Mouse (Mus musculus): ENCODE results near the gene Bcar3. TPM values are rescaled to one million over a fixed set of nuclear protein-coding genes. Genes with fewer than 3 reads are reported as not detected.

The Bcar3 gene
- polyA plus RNA-seq, 1 experiment from 2014 or later, result 15.9 TPM

DNA sequence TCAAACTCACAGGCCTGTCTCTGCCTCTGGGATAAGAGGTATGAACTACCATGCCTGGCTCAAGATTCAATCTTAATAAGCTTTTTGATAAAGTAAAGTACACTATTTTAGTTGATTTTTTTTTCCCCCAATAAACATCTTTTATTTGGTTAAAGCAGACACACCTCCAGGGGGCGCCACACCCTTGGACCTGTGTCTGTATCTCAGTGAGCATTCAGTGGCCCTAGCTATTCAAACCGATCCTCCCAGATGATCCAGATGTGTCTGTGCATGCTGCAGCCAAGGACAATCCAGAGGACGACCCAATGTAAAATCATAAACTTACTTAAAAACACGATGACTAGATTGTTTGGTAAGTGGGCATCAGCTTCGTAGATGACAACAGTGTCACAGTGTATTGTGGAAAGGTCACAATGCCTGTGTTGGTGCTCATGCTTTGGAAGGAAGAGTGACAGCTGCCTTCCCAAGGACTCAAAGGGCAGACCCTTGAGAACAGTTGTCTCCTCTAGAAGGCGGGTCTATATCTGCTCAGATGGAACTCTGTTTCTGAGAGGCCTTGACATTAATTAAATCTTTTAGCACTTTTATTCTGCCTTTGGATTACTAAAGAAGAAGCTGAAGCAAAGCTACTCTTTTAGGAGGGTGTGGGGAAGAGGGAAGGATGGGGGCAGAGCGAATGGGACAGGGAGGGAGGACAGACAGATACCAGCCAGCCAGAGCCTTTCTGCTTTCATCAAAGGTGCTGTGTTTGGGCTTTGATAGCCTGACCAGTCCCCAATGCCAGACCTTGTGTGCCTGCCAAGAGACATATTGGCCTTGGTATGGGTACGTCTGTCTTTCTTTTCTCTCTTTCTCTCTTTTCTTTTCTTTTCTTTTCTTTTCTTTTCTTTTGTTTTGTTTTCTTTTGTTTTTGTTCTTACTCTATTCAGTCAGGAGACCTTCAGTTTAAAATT is 141.3 kb downstream of the Bcar3 start:
- Histone ChIP-seq H3K4me3 (ENCODE audit: low read length) (no peak overlapping the region), H3K27ac (ENCODE audit: low read length) (no peak overlapping the region), H3K27me3 (ENCODE audit: insufficient read depth, low read length) (no peaks in the 10 kb centered on the region), H3K4me2 (replicated peaks; ENCODE audit: low read depth, low read length) (no peak overlapping the region), H3K4me1 (ENCODE audit: insufficient read depth, low read length) (peaks cover 20% of the 10 kb centered on the region), H3K36me3 (ENCODE audit: insufficient read depth, low read length) (no peaks in the 10 kb centered on the region), H3K9ac (replicated peaks; ENCODE audit: low read length) (no peak overlapping the region), H3K9me3 (ENCODE audit: low read length) (no peaks in the 10 kb centered on the region)
- 92% methylated on average over 8 of the region's 8 CpGs for whole genome bisulfite sequencing
- no peak for ATAC-seq (ENCODE audit: low FRiP score, low TSS enrichment)

DNA sequence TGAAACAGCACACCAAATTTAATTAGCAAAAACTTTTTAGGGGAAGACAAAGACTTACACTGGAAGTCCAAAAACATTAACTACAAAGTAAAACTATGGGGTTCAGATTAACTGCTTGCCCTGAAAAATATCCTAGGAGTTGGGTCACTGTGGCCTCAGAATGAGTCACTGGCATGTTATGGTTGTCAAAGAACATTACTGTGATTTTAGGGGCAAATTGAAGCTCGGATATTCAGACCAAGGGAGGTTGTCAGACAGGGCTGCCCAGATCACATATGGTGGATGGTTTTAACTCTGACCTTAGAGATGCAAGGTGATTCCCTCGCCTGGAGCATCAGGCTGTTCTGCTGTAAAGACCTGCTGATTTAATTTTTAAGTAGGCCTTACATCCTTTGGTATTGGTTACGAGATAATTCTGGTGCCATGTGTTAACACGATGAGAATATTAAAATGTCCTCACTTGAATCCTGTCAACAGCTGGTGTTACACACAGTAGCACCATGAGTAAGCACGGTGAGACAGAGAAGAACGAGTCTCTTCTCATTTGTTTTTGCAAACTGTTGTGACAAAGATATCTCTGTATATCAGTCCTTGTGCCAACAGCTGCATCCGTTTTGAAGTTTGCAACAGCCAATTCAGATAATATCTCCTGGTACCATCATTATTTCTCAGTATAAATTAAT is 144.3 kb downstream of the Bcar3 start:
- H3K27ac ChIP-seq (ENCODE audit: low read length), result no peak overlapping the region
- no peaks in the 10 kb centered on the region for H3K27me3 ChIP-seq (ENCODE audit: insufficient read depth, low read length)
- no peak overlapping the region for H3K4me3 ChIP-seq (ENCODE audit: low read length)
- no peaks in the 10 kb centered on the region for H3K9me3 ChIP-seq (ENCODE audit: low read length)
- H3K36me3 ChIP-seq (ENCODE audit: insufficient read depth, low read length), result no peaks in the 10 kb centered on the region
- 70% methylated on average over 7 of the region's 7 CpGs for WGBS
- H3K9ac ChIP-seq (replicated peaks; ENCODE audit: low read length), result no peak overlapping the region
- no peak for ATAC-seq (ENCODE audit: low FRiP score, low TSS enrichment)
- H3K4me2 ChIP-seq (replicated peaks; ENCODE audit: low read depth, low read length), result no peak overlapping the region
- peaks cover 3% of the 10 kb centered on the region; the same call in 1 of the 2 replicates for H3K4me1 ChIP-seq (ENCODE audit: insufficient read depth, low read length)

DNA sequence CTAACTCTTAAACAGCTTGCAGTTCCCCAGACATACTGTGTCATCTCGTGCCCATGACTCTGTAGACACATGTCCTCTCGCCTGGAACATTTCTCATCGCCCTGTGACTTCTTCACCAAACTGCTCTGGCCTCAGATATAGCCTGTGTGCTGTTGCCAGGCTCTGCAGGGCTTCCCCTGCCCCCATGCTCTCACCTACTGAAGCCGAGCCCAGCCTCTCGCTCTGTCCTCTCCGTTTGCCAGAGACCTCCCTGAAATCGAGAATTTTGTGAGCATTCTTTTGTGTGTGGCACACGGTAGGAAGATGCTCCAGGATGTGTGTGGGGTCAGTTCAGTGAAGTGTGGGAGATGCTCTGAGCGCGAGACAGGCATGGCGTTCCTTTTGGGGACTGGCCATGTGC is 151.8 kb downstream of the Bcar3 start:
- Histone ChIP-seq H3K4me1 (ENCODE audit: insufficient read depth, low read length) (peaks cover 8% of the 10 kb centered on the region; the same call in 1 of the 2 replicates), H3K9ac (replicated peaks; ENCODE audit: low read length) (no peak overlapping the region), H3K9me3 (ENCODE audit: low read length) (no peaks in the 10 kb centered on the region), H3K4me3 (ENCODE audit: low read length) (no peak overlapping the region), H3K36me3 (ENCODE audit: insufficient read depth, low read length) (no peaks in the 10 kb centered on the region), H3K27me3 (ENCODE audit: insufficient read depth, low read length) (no peaks in the 10 kb centered on the region), H3K4me2 (replicated peaks; ENCODE audit: low read depth, low read length) (no peak overlapping the region), H3K27ac (ENCODE audit: low read length) (no peak overlapping the region)
- 72% methylated on average over 11 of the region's 11 CpGs for WGBS
- no peak for ATAC-seq (ENCODE audit: low FRiP score, low TSS enrichment)

DNA sequence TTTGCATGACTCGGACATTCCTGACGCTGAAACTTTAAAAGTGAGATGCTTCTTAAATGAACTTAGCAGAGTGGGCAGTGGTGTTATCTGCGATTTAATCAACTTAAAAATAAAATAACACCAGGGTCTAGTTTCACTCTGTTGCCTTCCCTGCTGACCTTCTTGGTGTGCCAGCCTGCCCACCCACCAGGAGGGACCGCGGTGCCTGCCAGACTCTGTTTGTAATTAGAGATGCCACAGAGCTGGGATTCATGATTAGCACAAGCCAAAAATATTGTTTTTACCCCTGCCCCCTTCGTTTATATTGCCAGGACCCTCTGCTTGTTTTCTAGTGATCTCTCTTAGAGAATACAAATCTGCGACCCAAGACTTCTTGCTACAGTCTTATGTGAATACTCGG is 152.7 kb downstream of the Bcar3 start:
- ATAC-seq (ENCODE audit: low FRiP score, low TSS enrichment), result no peak
- H3K4me3 ChIP-seq (ENCODE audit: low read length), result no peak overlapping the region
- no peaks in the 10 kb centered on the region for H3K27me3 ChIP-seq (ENCODE audit: insufficient read depth, low read length)
- H3K36me3 ChIP-seq (ENCODE audit: insufficient read depth, low read length), result no peaks in the 10 kb centered on the region
- peaks cover 8% of the 10 kb centered on the region; the same call in 1 of the 2 replicates for H3K4me1 ChIP-seq (ENCODE audit: insufficient read depth, low read length)
- no peak overlapping the region for H3K9ac ChIP-seq (replicated peaks; ENCODE audit: low read length)
- no peak overlapping the region for H3K4me2 ChIP-seq (replicated peaks; ENCODE audit: low read depth, low read length)
- 37% methylated on average over 8 of the region's 8 CpGs for WGBS
- no peak overlapping the region for H3K27ac ChIP-seq (ENCODE audit: low read length)
- H3K9me3 ChIP-seq (ENCODE audit: low read length), result no peaks in the 10 kb centered on the region

DNA sequence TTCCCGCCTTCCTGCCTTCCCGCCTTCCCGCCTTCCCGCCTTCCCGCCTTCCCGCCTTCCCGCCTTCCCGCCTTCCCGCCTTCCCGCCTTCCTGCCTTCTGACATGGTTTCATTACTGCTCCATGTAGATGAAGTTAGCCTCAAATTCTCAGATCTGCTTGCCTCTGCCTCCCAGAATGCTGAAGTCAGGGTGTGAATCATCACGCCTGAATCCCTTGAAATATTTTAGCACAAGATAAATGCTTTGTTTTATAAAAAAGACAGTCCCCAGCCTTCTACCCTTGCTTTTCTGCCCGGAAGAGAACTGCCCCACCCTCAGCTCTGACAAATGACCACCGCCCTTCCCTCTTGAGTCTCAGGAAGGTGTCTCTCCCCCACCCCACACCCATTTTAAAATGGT is 154.3 kb downstream of the Bcar3 start:
- Histone ChIP-seq H3K36me3 (ENCODE audit: insufficient read depth, low read length) (no peaks in the 10 kb centered on the region), H3K9me3 (ENCODE audit: low read length) (no peaks in the 10 kb centered on the region), H3K4me1 (ENCODE audit: insufficient read depth, low read length) (peaks cover 8% of the 10 kb centered on the region; the same call in 1 of the 2 replicates), H3K4me3 (ENCODE audit: low read length) (no peak overlapping the region), H3K4me2 (replicated peaks; ENCODE audit: low read depth, low read length) (no peak overlapping the region), H3K27me3 (ENCODE audit: insufficient read depth, low read length) (no peaks in the 10 kb centered on the region), H3K27ac (ENCODE audit: low read length) (no peak overlapping the region), H3K9ac (replicated peaks; ENCODE audit: low read length) (no peak overlapping the region)
- WGBS, result 98% methylated on average over 13 of the region's 13 CpGs
- ATAC-seq (ENCODE audit: low FRiP score, low TSS enrichment), result no peak

DNA sequence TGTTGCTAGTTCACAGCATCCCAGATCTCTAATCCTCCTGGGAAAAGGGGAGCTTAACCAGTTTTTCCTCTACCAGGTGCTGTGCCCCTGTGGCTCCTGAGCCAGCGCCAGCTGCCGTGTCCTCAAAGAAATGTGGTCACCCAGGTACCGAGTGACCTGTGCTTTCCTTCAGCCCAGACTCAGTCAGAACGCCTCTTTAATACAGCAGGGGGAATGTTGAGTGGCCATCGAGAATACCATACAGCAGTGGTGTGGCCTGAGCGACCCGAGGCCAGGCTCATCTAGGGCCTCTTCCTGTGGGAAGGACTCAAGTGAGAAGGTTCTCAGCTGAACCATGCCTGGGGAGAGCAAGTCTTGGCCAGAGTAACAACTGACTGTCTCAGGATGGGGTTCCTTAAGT is 156.1 kb downstream of the Bcar3 start:
- H3K27me3 ChIP-seq (ENCODE audit: insufficient read depth, low read length), result no peaks in the 10 kb centered on the region
- H3K4me3 ChIP-seq (ENCODE audit: low read length), result no peak overlapping the region
- ATAC-seq (ENCODE audit: low FRiP score, low TSS enrichment), result no peak
- H3K27ac ChIP-seq (ENCODE audit: low read length), result no peak overlapping the region
- H3K4me1 ChIP-seq (ENCODE audit: insufficient read depth, low read length), result peaks cover 8% of the 10 kb centered on the region; the same call in 1 of the 2 replicates
- WGBS, result 83% methylated on average over 7 of the region's 7 CpGs
- no peaks in the 10 kb centered on the region for H3K9me3 ChIP-seq (ENCODE audit: low read length)
- no peaks in the 10 kb centered on the region for H3K36me3 ChIP-seq (ENCODE audit: insufficient read depth, low read length)
- no peak overlapping the region for H3K4me2 ChIP-seq (replicated peaks; ENCODE audit: low read depth, low read length)
- H3K9ac ChIP-seq (replicated peaks; ENCODE audit: low read length), result no peak overlapping the region

DNA sequence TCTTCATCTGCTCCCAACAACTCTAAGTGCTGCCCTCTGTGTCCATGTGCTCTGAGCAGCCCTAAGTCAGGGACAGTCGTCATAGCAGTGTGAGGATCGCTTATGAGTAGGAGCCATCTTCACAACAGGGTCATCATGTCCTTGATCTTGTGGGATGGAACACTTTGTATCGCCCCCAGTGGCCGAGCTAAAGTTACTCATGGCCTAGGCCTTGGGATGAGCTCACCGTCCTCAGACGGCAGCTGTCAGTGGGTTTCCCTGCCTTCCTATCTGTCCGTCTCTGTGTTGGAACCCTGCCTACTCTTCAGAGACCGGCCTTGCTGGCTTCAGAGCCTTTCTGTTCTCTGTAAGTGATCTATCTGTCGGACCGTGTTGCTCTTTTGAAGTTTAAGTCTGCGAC is 159.9 kb downstream of the Bcar3 start:
- 87% methylated on average over 11 of the region's 11 CpGs for WGBS
- Histone ChIP-seq H3K27me3 (ENCODE audit: insufficient read depth, low read length) (no peaks in the 10 kb centered on the region), H3K4me2 (replicated peaks; ENCODE audit: low read depth, low read length) (no peak overlapping the region), H3K36me3 (ENCODE audit: insufficient read depth, low read length) (no peaks in the 10 kb centered on the region), H3K4me3 (ENCODE audit: low read length) (no peak overlapping the region), H3K4me1 (ENCODE audit: insufficient read depth, low read length) (peaks cover 7% of the 10 kb centered on the region), H3K9me3 (ENCODE audit: low read length) (no peaks in the 10 kb centered on the region), H3K9ac (replicated peaks; ENCODE audit: low read length) (no peak overlapping the region), H3K27ac (ENCODE audit: low read length) (no peak overlapping the region)
- ATAC-seq (ENCODE audit: low FRiP score, low TSS enrichment), result no peak

DNA sequence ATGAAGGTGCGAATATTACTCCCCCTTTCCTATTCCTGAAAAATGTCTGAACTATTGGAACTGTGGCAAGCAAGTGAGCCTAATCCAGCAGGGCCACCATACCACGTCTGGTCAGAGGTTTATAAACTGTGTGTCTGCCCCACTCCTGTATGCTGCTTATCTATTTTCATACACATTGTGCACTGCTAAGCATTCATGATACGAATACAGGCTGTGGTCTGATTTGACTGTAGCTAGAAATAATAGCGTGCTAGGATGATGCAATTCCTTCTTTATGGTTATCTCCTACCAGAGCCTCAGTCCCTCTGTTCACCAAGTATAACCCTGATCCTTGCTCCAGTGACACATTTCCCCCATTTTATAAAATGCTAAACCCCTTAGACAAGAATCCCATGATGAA is 162.2 kb downstream of the Bcar3 start:
- Histone ChIP-seq H3K27ac (ENCODE audit: low read length) (no peak overlapping the region), H3K9me3 (ENCODE audit: low read length) (no peaks in the 10 kb centered on the region), H3K4me2 (replicated peaks; ENCODE audit: low read depth, low read length) (no peak overlapping the region), H3K4me1 (ENCODE audit: insufficient read depth, low read length) (peaks cover 15% of the 10 kb centered on the region), H3K4me3 (ENCODE audit: low read length) (no peak overlapping the region), H3K27me3 (ENCODE audit: insufficient read depth, low read length) (no peaks in the 10 kb centered on the region), H3K36me3 (ENCODE audit: insufficient read depth, low read length) (no peaks in the 10 kb centered on the region), H3K9ac (replicated peaks; ENCODE audit: low read length) (no peak overlapping the region)
- ATAC-seq (ENCODE audit: low FRiP score, low TSS enrichment), result no peak
- WGBS, result 91% methylated on average over 4 of the region's 4 CpGs

DNA sequence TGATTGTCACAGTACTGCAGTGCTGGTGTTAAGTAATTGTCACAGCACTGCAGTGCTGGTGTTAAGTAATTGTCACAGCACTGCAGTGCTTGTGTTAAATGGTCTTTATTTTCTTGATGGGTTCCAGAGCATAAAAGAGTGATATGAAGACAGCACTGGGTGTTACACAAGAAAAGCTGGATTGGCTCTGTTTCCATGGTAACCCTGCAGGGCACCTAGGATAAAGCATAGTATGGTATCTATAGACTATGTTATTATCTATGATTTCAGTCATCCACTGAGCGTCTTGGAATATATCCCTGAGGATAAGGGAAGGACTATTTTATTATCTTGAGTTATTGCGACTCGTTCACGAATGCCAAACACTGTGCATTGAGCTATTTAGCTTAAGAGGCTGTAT is 162.9 kb downstream of the Bcar3 start:
- H3K9me3 ChIP-seq (ENCODE audit: low read length), result no peaks in the 10 kb centered on the region
- no peak overlapping the region for H3K4me3 ChIP-seq (ENCODE audit: low read length)
- H3K4me1 ChIP-seq (ENCODE audit: insufficient read depth, low read length), result peaks cover 21% of the 10 kb centered on the region
- no peaks in the 10 kb centered on the region for H3K36me3 ChIP-seq (ENCODE audit: insufficient read depth, low read length)
- H3K9ac ChIP-seq (replicated peaks; ENCODE audit: low read length), result no peak overlapping the region
- no peak overlapping the region for H3K4me2 ChIP-seq (replicated peaks; ENCODE audit: low read depth, low read length)
- ATAC-seq (ENCODE audit: low FRiP score, low TSS enrichment), result no peak
- H3K27ac ChIP-seq (ENCODE audit: low read length), result no peak overlapping the region
- WGBS, result 59% methylated on average over 4 of the region's 4 CpGs
- no peaks in the 10 kb centered on the region for H3K27me3 ChIP-seq (ENCODE audit: insufficient read depth, low read length)

DNA sequence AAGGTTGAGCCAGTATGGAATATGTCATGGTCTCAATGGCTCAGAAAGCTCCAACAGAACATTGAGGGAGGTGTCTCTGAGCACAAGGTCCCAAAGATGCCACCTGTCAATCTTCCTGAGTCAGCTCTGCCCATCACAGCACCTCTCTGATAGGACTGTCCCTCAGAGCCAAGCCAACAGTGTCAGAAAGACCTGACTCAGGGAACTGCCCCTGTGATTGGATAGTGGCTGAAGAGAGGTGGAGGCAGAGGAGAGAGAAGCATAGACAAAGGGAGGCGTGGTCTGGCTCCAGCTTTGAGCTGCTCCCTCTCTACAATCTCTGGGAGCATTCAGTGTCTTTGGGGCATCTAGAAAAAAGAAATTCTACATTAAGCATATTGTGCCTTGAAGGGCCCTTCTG is 163.8 kb downstream of the Bcar3 start:
- no peak overlapping the region for H3K9ac ChIP-seq (replicated peaks; ENCODE audit: low read length)
- H3K9me3 ChIP-seq (ENCODE audit: low read length), result no peaks in the 10 kb centered on the region
- no peaks in the 10 kb centered on the region for H3K27me3 ChIP-seq (ENCODE audit: insufficient read depth, low read length)
- no peak overlapping the region for H3K4me3 ChIP-seq (ENCODE audit: low read length)
- ATAC-seq (ENCODE audit: low FRiP score, low TSS enrichment), result no peak
- WGBS, result 75% methylated on average over 1 of the region's 1 CpGs
- H3K4me1 ChIP-seq (ENCODE audit: insufficient read depth, low read length), result peaks cover 30% of the 10 kb centered on the region
- H3K4me2 ChIP-seq (replicated peaks; ENCODE audit: low read depth, low read length), result no peak overlapping the region
- H3K36me3 ChIP-seq (ENCODE audit: insufficient read depth, low read length), result no peaks in the 10 kb centered on the region
- H3K27ac ChIP-seq (ENCODE audit: low read length), result no peak overlapping the region

Measured in kidney, embryonic 16.5 days (tissue).